Mouse (Mus musculus) C2C12 (cell line): Measurements from ENCODE around the gene Gm49395.

Experiments used
- CEBPB ChIP-seq: IDR thresholded peaks from one replicate; pipeline ENCODE4 v1.6.1; 2011; ENCODE audit warnings: low read depth, mild to moderate bottlenecking, control low read depth, moderate library complexity
- CTCF ChIP-seq: IDR thresholded peaks from one replicate; pipeline ENCODE4 v1.5.1; 2011; ENCODE audit not compliant: control insufficient read depth, insufficient read depth, insufficient read length
- MAX ChIP-seq: IDR thresholded peaks from one replicate; pipeline ENCODE4 v1.6.1; 2011; ENCODE audit warnings: mild to moderate bottlenecking, control low read depth
- MYOD1 ChIP-seq: IDR thresholded peaks from one replicate; pipeline ENCODE4 v1.6.1; 2011; ENCODE audit warnings: low read depth; ENCODE audit not compliant: control insufficient read depth, insufficient read length
- MYOG ChIP-seq: IDR thresholded peaks from one replicate; pipeline ENCODE4 v1.6.1; 2011; ENCODE audit not compliant: control insufficient read depth, insufficient read length; ENCODE audit errors: extremely low read depth
- USF1 ChIP-seq: IDR thresholded peaks from one replicate; pipeline ENCODE4 v1.6.1; 2011; ENCODE audit warnings: low read depth, mild to moderate bottlenecking, control low read depth, moderate library complexity

- TF ChIP-seq CTCF (no peak), USF1 (no peak), MAX (no peak), CEBPB (no peak), MYOD1 (no peak), MYOG (no peak)
Measured at GRCm38 (mm10) chr13:115100381-115101177, 1.1 kb downstream of the Gm49395 start.
